Mouse (Mus musculus) kidney, adult 2 months (tissue): ENCODE measurements around the gene Lrrfip1. TPM values are rescaled to one million over a fixed set of nuclear protein-coding genes. Genes with fewer than 3 reads are reported as not detected.
A peak's percentile ranks its signal among the peaks of the same experiment; 100 is the strongest.

Experiments
- DNase-seq: peaks from one replicate; pipeline ENCODE4 v3.0.0; 2021
- H3K27ac ChIP-seq: fragments of 200-500 bp; 2 replicates; pipeline ENCODE4 v1.5.1; 2012; ENCODE audit warnings: low read depth, low read length, control low read depth, inconsistent platforms; ENCODE audit not compliant: insufficient read depth
- H3K27me3 ChIP-seq: fragments of 200-500 bp; replicated peaks from 2 replicates; pipeline ENCODE4 v1.6.1; 2012; ENCODE audit warnings: mild to moderate bottlenecking, moderate library complexity, low read length, inconsistent platforms; ENCODE audit not compliant: control insufficient read depth, insufficient read depth
- H3K36me3 ChIP-seq: fragments of 200-500 bp; 2 replicates; pipeline ENCODE4 v1.6.1; 2012; ENCODE audit warnings: mild to moderate bottlenecking, moderate library complexity, low read length, inconsistent platforms; ENCODE audit not compliant: control insufficient read depth, insufficient read depth
- H3K4me1 ChIP-seq: fragments of 200-500 bp; 2 replicates; pipeline ENCODE4 v1.6.1; 2011; ENCODE audit warnings: low read length; ENCODE audit not compliant: control insufficient read depth, insufficient read depth
- H3K4me3 ChIP-seq: fragments of 200-500 bp; 2 replicates; pipeline ENCODE4 v1.5.1; 2011; ENCODE audit warnings: mild to moderate bottlenecking, low read depth, low read length, control low read depth; ENCODE audit not compliant: insufficient read depth
- CTCF ChIP-seq: fragments of 200-500 bp; conservative IDR thresholded peaks from 2 replicates; pipeline ENCODE4 v1.5.1; 2011; ENCODE audit warnings: low read depth, mild to moderate bottlenecking, control low read depth, low read length, moderate library complexity, mixed read lengths; ENCODE audit not compliant: insufficient read depth, insufficient read length
- POLR2A ChIP-seq: fragments of 200-500 bp; IDR thresholded peaks from one replicate; pipeline ENCODE4 v1.6.1; 2011; ENCODE audit warnings: low read depth, low read length, control low read depth
- WGBS: fragments of 180-500 bp; shearing (Covaris S2); methylation state at CpG from one replicate; pipeline ENCODE4 v1.1.7; 2018; 5-methylcytosine and 5-hydroxymethylcytosine counted together
- polyA plus RNA-seq: library from polyadenylated mRNA; depleted of rRNA; stranded (reverse); fragments of >200 nt; gene quantifications from 2 replicates; pipeline ENCODE4 v1.2.3, GENCODE M21; 2012

The Lrrfip1 gene
- polyA plus RNA-seq, 1 experiment = 11.4 TPM

GRCm38 (mm10) chr1:90962994-90963393 is 35.5 kb upstream of the Lrrfip1 start:
- Histone ChIP-seq H3K27ac (peak overlapping the region; percentile 53), H3K27me3 (no peaks in the 10 kb centered on the region), H3K4me3 (no peak overlapping the region), H3K4me1 (peaks cover 17% of the 10 kb centered on the region), H3K36me3 (no peaks in the 10 kb centered on the region; the same call in 1 of the 2 replicates)
- WGBS = 12% methylated on average over 3 of the region's 3 CpGs
- no peak for TF ChIP-seq CTCF
- TF ChIP-seq POLR2A = no peak
- DNase-seq = peak; percentile 71

GRCm38 (mm10) chr1:90967583-90967982 is 31.0 kb upstream of the Lrrfip1 start:
- 30% methylated on average over 7 of the region's 7 CpGs for WGBS
- DNase-seq = peak; percentile 91
- H3K36me3 ChIP-seq = no peaks in the 10 kb centered on the region
- TF ChIP-seq POLR2A (no peak), CTCF (no peak)
- peak overlapping the region; percentile 22; the same call in 1 of the 2 replicates for H3K4me3 ChIP-seq
- H3K4me1 ChIP-seq = peaks cover 21% of the 10 kb centered on the region
- H3K27ac ChIP-seq = peak overlapping the region; percentile 97
- no peaks in the 10 kb centered on the region for H3K27me3 ChIP-seq

DNA sequence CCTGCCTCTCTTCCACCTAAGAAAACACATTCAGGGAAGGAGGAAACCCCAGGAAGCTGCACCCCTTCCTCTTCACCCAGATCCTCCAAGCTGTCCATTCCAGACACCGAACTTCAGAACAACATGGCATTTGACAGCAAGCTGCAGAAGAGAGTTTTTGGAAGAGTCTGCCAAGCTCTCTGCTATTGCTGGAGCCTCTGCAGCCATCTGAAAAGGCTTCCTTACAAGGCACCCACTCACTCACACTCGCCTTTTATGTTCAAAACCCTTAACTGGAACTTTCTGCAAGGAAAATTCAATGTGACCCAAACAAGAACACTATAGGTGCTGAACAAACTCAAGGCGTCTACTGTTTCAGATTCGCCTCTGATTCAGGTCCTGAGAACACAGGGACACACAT is 29.9 kb upstream of the Lrrfip1 start:
- TF ChIP-seq POLR2A (no peak), CTCF (no peak)
- no peaks in the 10 kb centered on the region for H3K36me3 ChIP-seq
- 40% methylated on average over 4 of the region's 4 CpGs for WGBS
- peaks cover 19% of the 10 kb centered on the region for H3K4me1 ChIP-seq
- H3K27ac ChIP-seq = peak overlapping the region; percentile 97
- H3K4me3 ChIP-seq = peak overlapping the region; percentile 83
- no peaks in the 10 kb centered on the region for H3K27me3 ChIP-seq
- DNase-seq = no peak

- WGBS = 22% methylated on average over 9 of the region's 9 CpGs
- peaks cover 19% of the 10 kb centered on the region for H3K4me1 ChIP-seq
- no peaks in the 10 kb centered on the region for H3K27me3 ChIP-seq
- no peaks in the 10 kb centered on the region for H3K36me3 ChIP-seq
- peak; percentile 88 for DNase-seq
- peak within 1 kb of the TSS; percentile 97 for H3K27ac ChIP-seq
- H3K4me3 ChIP-seq = peak within 1 kb of the TSS; percentile 83
- TF ChIP-seq POLR2A (no peak), CTCF (no peak)
These were observed 29.2 kb upstream of the Lrrfip1 start, which contains the start of gene Rab17 for GRCm38 (mm10) chr1:90969347-90969784. Gene Rab17 (minus strand): TSS chr1:90969661.

GRCm38 (mm10) chr1:90969881-90970390 is 28.6 kb upstream of the Lrrfip1 start:
- peak; percentile 53 for DNase-seq
- Histone ChIP-seq H3K4me1 (peaks cover 19% of the 10 kb centered on the region), H3K27ac (peak overlapping the region; percentile 97), H3K36me3 (no peaks in the 10 kb centered on the region), H3K4me3 (peak overlapping the region; percentile 83), H3K27me3 (no peaks in the 10 kb centered on the region)
- WGBS = 50% methylated on average over 10 of the region's 10 CpGs
- no peak for TF ChIP-seq POLR2A
- TF ChIP-seq CTCF = no peak

GRCm38 (mm10) chr1:90972911-90973573 is 25.5 kb upstream of the Lrrfip1 start:
- peak; percentile 95 for DNase-seq
- Histone ChIP-seq H3K4me3 (no peak overlapping the region), H3K27ac (no peak overlapping the region), H3K4me1 (peaks cover 10% of the 10 kb centered on the region), H3K27me3 (no peaks in the 10 kb centered on the region), H3K36me3 (no peaks in the 10 kb centered on the region)
- TF ChIP-seq CTCF (peak; percentile 97), POLR2A (no peak)
- 25% methylated on average over 9 of the region's 9 CpGs for WGBS

DNA sequence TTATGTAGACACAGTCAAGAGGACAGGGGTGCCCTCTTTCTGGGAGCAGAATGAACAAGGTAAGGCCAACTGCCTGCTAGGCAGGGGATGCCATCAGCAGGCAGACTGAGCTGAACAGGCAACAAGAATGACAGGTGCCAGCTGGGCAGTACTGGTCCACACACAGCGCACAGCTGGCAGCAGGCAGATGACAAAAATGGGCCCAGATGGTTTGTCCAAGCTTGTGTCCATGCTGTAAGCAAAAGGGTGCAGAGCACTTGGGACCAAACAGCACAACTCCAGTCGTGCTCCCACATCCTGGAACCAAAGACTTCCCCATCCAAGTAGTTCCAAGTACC is 25.0 kb upstream of the Lrrfip1 start:
- no peak for DNase-seq
- TF ChIP-seq POLR2A (no peak), CTCF (no peak)
- H3K4me3 ChIP-seq = no peak overlapping the region
- H3K27ac ChIP-seq = no peak overlapping the region
- WGBS = 73% methylated on average over 2 of the region's 2 CpGs
- H3K36me3 ChIP-seq = no peaks in the 10 kb centered on the region
- peaks cover 9% of the 10 kb centered on the region; the same call in 1 of the 2 replicates for H3K4me1 ChIP-seq
- H3K27me3 ChIP-seq = no peaks in the 10 kb centered on the region
